Mouse (Mus musculus): ENCODE data around the gene B3gnt3. TPM values are rescaled to one million over a fixed set of nuclear protein-coding genes. Genes with fewer than 3 reads are reported as not detected.
"Not testable (repeated sequence)": the region's sequence is repeated elsewhere in the genome, so short reads cannot be mapped to it uniquely, and the experiment has no call there.

Gene B3gnt3
- polyA plus RNA-seq, 1 experiment from 2014 or later, result 3.3 TPM

GRCm38 (mm10) chr8:71700493-71701269 lies 908 bp downstream of the B3gnt3 start:
- Histone ChIP-seq H3K9me3 (ENCODE audit: low read length) (no peaks in the 10 kb centered on the region), H3K9ac (replicated peaks; ENCODE audit: low read length) (peak overlapping the region; percentile 12; the same call in 1 of the 2 replicates), H3K4me1 (ENCODE audit: insufficient read depth, low read length) (peaks cover 12% of the 10 kb centered on the region; the same call in 1 of the 2 replicates), H3K4me2 (replicated peaks; ENCODE audit: low read depth, low read length) (peak overlapping the region; percentile 51), H3K27ac (ENCODE audit: low read length) (no peak overlapping the region), H3K4me3 (ENCODE audit: low read length) (peak overlapping the region; percentile 31), H3K27me3 (ENCODE audit: insufficient read depth, low read length) (peaks cover 53% of the 10 kb centered on the region), H3K36me3 (ENCODE audit: insufficient read depth, low read length) (no peaks in the 10 kb centered on the region)
- WGBS, result 2% methylated on average over 29 of the region's 29 CpGs
- peak; percentile 40; the same call in 1 of the 2 replicates for ATAC-seq (ENCODE audit: low FRiP score, low TSS enrichment)

DNA sequence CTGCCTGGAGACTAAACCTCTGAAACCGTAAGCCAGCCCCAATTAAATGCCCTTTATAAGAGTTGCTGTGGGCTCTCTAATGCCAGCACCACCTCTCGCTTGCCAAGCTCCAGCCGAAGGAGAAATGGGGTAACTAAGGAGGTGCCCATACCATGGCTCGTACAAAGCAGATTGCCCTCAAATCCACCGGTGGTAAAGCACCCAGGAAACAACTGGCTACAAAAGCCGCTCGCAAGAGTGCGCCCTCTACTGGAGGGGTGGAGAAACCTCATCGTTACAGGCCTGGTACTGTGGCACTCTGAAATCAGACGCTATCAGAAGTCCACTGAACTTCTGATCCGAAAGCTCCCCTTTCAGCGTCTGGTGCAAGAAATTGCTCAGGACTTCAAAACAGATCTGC lies 6.1 kb downstream of the B3gnt3 start:
- not testable (repeated sequence) for H3K27ac ChIP-seq (ENCODE audit: low read length); ATAC-seq (ENCODE audit: low FRiP score, low TSS enrichment); H3K36me3 ChIP-seq (ENCODE audit: insufficient read depth, low read length); H3K9ac ChIP-seq (replicated peaks; ENCODE audit: low read length); H3K4me2 ChIP-seq (replicated peaks; ENCODE audit: low read depth, low read length); H3K4me3 ChIP-seq (ENCODE audit: low read length); H3K9me3 ChIP-seq (ENCODE audit: low read length)
- Histone ChIP-seq H3K4me1 (ENCODE audit: insufficient read depth, low read length) (peaks cover 10% of the 10 kb centered on the region), H3K27me3 (ENCODE audit: insufficient read depth, low read length) (peaks cover 65% of the 10 kb centered on the region)
- WGBS, result 69% methylated on average over 12 of the region's 12 CpGs

GRCm38 (mm10) chr8:71693166-71694041 lies 8.2 kb downstream of the B3gnt3 start:
- 8% methylated on average over 67 of the region's 68 CpGs for WGBS
- H3K4me1 ChIP-seq (ENCODE audit: insufficient read depth, low read length), result peaks cover 9% of the 10 kb centered on the region
- peak overlapping the region; percentile 22; the same call in 1 of the 2 replicates for H3K4me2 ChIP-seq (replicated peaks; ENCODE audit: low read depth, low read length)
- no peak overlapping the region for H3K9ac ChIP-seq (replicated peaks; ENCODE audit: low read length)
- no peaks in the 10 kb centered on the region for H3K9me3 ChIP-seq (ENCODE audit: low read length)
- peak overlapping the region; percentile 15 for H3K4me3 ChIP-seq (ENCODE audit: low read length)
- peaks cover 73% of the 10 kb centered on the region for H3K27me3 ChIP-seq (ENCODE audit: insufficient read depth, low read length)
- no peak overlapping the region for H3K27ac ChIP-seq (ENCODE audit: low read length)
- no peaks in the 10 kb centered on the region for H3K36me3 ChIP-seq (ENCODE audit: insufficient read depth, low read length)
- ATAC-seq (ENCODE audit: low FRiP score, low TSS enrichment), result no peak

GRCm38 (mm10) chr8:71692509-71692908 lies 9.1 kb downstream of the B3gnt3 start:
- peaks cover 81% of the 10 kb centered on the region for H3K27me3 ChIP-seq (ENCODE audit: insufficient read depth, low read length)
- H3K9me3 ChIP-seq (ENCODE audit: low read length), result no peaks in the 10 kb centered on the region
- H3K4me2 ChIP-seq (replicated peaks; ENCODE audit: low read depth, low read length), result 0 out of 2 replicates have a peak overlapping the region, but pooled peaks have one; percentile 10
- peak overlapping the region; percentile 15; the same call in 1 of the 2 replicates for H3K4me3 ChIP-seq (ENCODE audit: low read length)
- no peak for ATAC-seq (ENCODE audit: low FRiP score, low TSS enrichment)
- no peak overlapping the region for H3K27ac ChIP-seq (ENCODE audit: low read length)
- no peak overlapping the region for H3K9ac ChIP-seq (replicated peaks; ENCODE audit: low read length)
- peaks cover 9% of the 10 kb centered on the region for H3K4me1 ChIP-seq (ENCODE audit: insufficient read depth, low read length)
- no peaks in the 10 kb centered on the region for H3K36me3 ChIP-seq (ENCODE audit: insufficient read depth, low read length)
- 13% methylated on average over 30 of the region's 30 CpGs for WGBS

- Histone ChIP-seq H3K36me3 (ENCODE audit: insufficient read depth, low read length) (no peaks in the 10 kb centered on the region), H3K27ac (ENCODE audit: low read length) (no peak within 1 kb of the TSS), H3K4me1 (ENCODE audit: insufficient read depth, low read length) (peaks cover 26% of the 10 kb centered on the region), H3K9me3 (ENCODE audit: low read length) (no peaks in the 10 kb centered on the region), H3K27me3 (ENCODE audit: insufficient read depth, low read length) (peaks cover 100% of the 10 kb centered on the region), H3K9ac (replicated peaks; ENCODE audit: low read length) (no peak within 1 kb of the TSS), H3K4me2 (replicated peaks; ENCODE audit: low read depth, low read length) (no peak within 1 kb of the TSS), H3K4me3 (ENCODE audit: low read length) (no peak within 1 kb of the TSS)
- no peak for ATAC-seq (ENCODE audit: low FRiP score, low TSS enrichment)
- WGBS, result 5% methylated on average over 32 of the region's 33 CpGs
These were observed 12.6 kb downstream of the B3gnt3 start, which contains the start of gene Insl3 for GRCm38 (mm10) chr8:71689028-71689427. TSS of gene Insl3 (plus strand) at chr8:71689214.

GRCm38 (mm10) chr8:71687616-71688015 lies 14.0 kb downstream of the B3gnt3 start:
- peaks cover 100% of the 10 kb centered on the region for H3K27me3 ChIP-seq (ENCODE audit: insufficient read depth, low read length)
- H3K27ac ChIP-seq (ENCODE audit: low read length), result no peak overlapping the region
- peaks cover 17% of the 10 kb centered on the region for H3K4me1 ChIP-seq (ENCODE audit: insufficient read depth, low read length)
- no peak overlapping the region for H3K9ac ChIP-seq (replicated peaks; ENCODE audit: low read length)
- ATAC-seq (ENCODE audit: low FRiP score, low TSS enrichment), result no peak
- H3K4me2 ChIP-seq (replicated peaks; ENCODE audit: low read depth, low read length), result no peak overlapping the region
- no peaks in the 10 kb centered on the region for H3K36me3 ChIP-seq (ENCODE audit: insufficient read depth, low read length)
- no peaks in the 10 kb centered on the region for H3K9me3 ChIP-seq (ENCODE audit: low read length)
- H3K4me3 ChIP-seq (ENCODE audit: low read length), result no peak overlapping the region
- 15% methylated on average over 8 of the region's 8 CpGs for WGBS

DNA sequence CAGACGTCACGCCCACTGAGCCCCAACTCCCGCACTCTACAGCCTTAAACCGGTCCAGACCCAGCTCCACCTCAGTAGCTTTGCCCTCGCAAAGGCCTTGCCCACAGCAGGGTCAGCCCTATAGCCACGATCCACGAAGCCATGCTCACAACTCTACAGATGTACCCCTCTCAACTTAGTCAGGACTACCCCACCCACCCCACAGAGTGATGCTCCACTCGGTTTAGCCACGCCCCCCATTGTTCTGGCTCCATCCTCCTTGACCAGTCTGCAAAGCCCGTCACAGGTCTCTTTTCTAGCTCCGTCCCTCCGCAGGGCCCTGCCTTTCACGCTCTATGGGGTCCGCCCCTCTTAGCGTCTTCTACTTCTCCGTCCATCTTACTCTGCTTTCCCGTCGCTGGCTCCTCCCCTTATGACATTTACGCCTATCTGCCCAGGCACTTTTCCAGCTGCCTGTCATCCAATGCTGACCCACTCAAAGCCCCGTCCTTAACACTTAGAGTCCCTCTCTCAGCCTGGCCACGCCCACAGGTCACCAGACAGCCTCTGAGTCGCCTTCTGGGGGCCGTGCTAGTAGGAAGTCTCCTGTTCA lies 15.3 kb downstream of the B3gnt3 start:
- H3K27ac ChIP-seq (ENCODE audit: low read length), result no peak overlapping the region
- peaks cover 25% of the 10 kb centered on the region for H3K4me1 ChIP-seq (ENCODE audit: insufficient read depth, low read length)
- WGBS, result 7% methylated on average over 23 of the region's 23 CpGs

DNA sequence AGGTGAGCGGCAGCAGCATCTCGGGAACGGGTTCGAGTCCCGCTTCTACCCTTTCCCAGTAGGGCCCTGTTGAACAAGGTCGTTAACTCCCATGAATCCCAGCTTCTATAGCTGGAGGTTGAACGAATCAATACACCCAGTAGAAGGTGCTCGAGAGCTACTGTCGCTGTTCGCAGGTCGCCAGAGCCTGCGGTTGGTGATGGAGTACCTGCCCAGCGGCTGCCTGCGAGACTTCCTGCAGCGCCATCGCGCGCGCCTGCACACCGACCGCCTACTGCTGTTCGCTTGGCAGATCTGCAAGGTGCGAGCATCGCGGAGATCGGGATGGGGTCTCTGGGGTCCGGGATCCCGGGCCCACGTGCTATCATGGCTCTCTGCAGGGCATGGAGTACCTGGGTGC lies 16.0 kb downstream of the B3gnt3 start:
- 6% methylated on average over 29 of the region's 29 CpGs for WGBS
- Histone ChIP-seq H3K4me1 (ENCODE audit: insufficient read depth, low read length) (peaks cover 31% of the 10 kb centered on the region), H3K27ac (ENCODE audit: low read length) (no peak overlapping the region), H3K9ac (replicated peaks; ENCODE audit: low read length) (no peak overlapping the region; the same call in 1 of the 2 replicates), H3K4me3 (ENCODE audit: low read length) (peak overlapping the region; percentile 29), H3K4me2 (replicated peaks; ENCODE audit: low read depth, low read length) (peak overlapping the region; percentile 48), H3K9me3 (ENCODE audit: low read length) (no peaks in the 10 kb centered on the region), H3K27me3 (ENCODE audit: insufficient read depth, low read length) (peaks cover 100% of the 10 kb centered on the region), H3K36me3 (ENCODE audit: insufficient read depth, low read length) (no peaks in the 10 kb centered on the region)
- no peak for ATAC-seq (ENCODE audit: low FRiP score, low TSS enrichment)

More for the DNA sequence above, 15.3 kb downstream of the B3gnt3 start:
- peaks cover 100% of the 10 kb centered on the region for H3K27me3 ChIP-seq (ENCODE audit: insufficient read depth, low read length)
- peak overlapping the region; percentile 29 for H3K4me3 ChIP-seq (ENCODE audit: low read length)
- H3K4me2 ChIP-seq (replicated peaks; ENCODE audit: low read depth, low read length), result peak overlapping the region; percentile 48
- no peaks in the 10 kb centered on the region for H3K36me3 ChIP-seq (ENCODE audit: insufficient read depth, low read length)
- ATAC-seq (ENCODE audit: low FRiP score, low TSS enrichment), result peak; percentile 73
- H3K9ac ChIP-seq (replicated peaks; ENCODE audit: low read length), result no peak overlapping the region
- H3K9me3 ChIP-seq (ENCODE audit: low read length), result no peaks in the 10 kb centered on the region

DNA sequence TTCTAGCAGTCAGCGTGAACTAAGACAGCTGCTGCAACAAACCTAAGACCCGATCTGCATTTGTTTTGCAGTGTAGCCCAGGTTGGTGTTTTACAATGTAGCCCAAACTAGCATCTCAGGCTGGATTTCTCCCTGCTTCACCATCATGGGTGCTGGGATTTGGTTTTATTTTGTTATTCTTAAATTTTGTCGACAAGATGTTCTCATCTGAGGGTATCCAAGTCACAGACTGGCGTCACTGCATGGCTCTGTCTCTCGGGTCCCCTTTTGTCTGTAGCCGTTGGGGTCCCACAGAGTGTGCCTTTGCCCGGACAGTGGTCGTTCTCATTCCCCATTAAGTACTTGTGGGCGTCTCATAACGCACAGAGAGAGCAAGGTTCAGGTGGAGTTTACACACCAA lies 16.9 kb downstream of the B3gnt3 start:
- Histone ChIP-seq H3K4me3 (ENCODE audit: low read length) (no peak overlapping the region), H3K27me3 (ENCODE audit: insufficient read depth, low read length) (peaks cover 100% of the 10 kb centered on the region), H3K4me1 (ENCODE audit: insufficient read depth, low read length) (peaks cover 35% of the 10 kb centered on the region), H3K36me3 (ENCODE audit: insufficient read depth, low read length) (no peaks in the 10 kb centered on the region), H3K9ac (replicated peaks; ENCODE audit: low read length) (no peak overlapping the region), H3K9me3 (ENCODE audit: low read length) (no peaks in the 10 kb centered on the region), H3K27ac (ENCODE audit: low read length) (no peak overlapping the region), H3K4me2 (replicated peaks; ENCODE audit: low read depth, low read length) (no peak overlapping the region)
- 23% methylated on average over 10 of the region's 10 CpGs for WGBS
- no peak for ATAC-seq (ENCODE audit: low FRiP score, low TSS enrichment)

Data from kidney, embryonic 16.5 days (tissue).